Mouse (Mus musculus): ENCODE measurements around the gene Ap2a2. TPM values are rescaled to one million over a fixed set of nuclear protein-coding genes. Genes with fewer than 3 reads are reported as not detected.
"Not testable (repeated sequence)": the region's sequence is repeated elsewhere in the genome, so short reads cannot be mapped to it uniquely, and the experiment has no call there.

Ap2a2 gene
- polyA plus RNA-seq, 1 experiment from 2014 or later: 79.9 TPM

DNA sequence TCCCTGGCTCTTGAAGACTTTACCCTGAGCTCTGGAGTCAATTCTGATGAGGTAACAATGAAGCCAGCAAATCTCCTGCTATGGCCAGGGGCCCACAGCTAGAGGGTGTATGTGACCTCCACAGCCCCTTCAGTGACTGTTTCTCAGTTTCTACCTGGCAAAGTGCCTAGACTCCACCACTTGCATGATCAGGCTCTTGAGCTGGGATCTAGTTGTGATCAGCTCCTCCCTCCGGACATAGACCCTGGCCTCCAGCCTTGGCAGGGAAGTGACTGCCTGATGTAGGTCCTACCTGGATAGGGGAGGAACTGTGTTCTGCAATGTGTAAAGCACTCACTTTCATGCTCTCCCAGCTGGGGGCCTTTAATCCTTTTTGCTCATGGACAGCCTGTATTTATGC is 98.4 kb downstream of the Ap2a2 start:
- Histone ChIP-seq H3K9me3 (no peaks in the 10 kb centered on the region), H3K27ac (0 out of 2 replicates have a peak overlapping the region, but pooled peaks have one; percentile 32), H3K4me3 (no peak overlapping the region), H3K27me3 (ENCODE audit: insufficient read depth, poor library complexity, severe bottlenecking) (no peaks in the 10 kb centered on the region), H3K4me1 (peaks cover 33% of the 10 kb centered on the region), H3K36me3 (no peaks in the 10 kb centered on the region)
- 91% methylated on average over 1 of the region's 1 CpGs for WGBS
- no peak for DNase-seq (ENCODE audit: low spot score)

DNA sequence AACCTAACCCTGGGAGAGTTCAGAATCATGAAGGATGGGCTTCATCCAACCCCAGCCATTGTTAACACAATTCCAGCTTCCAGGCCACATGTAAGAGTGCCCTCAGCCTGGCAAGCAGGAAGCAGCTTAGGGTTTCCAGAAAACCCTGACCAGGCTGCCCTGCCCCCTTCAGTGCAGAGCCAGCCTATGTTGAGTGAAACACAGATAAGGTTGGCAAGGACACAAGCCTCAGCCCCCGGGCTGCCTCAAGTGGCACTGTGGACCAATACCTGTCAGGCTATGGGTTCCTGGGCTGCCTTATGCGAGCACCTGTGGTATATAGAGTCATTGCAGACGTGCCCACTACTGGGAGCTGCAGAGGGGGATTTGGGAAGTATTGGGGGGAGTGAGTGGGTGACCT is 99.5 kb downstream of the Ap2a2 start:
- H3K4me3 ChIP-seq: 0 out of 2 replicates have a peak overlapping the region, but pooled peaks have one; percentile 2
- H3K36me3 ChIP-seq: no peaks in the 10 kb centered on the region
- DNase-seq (ENCODE audit: low spot score): no peak
- H3K9me3 ChIP-seq: no peaks in the 10 kb centered on the region
- peak overlapping the region; percentile 56 for H3K27ac ChIP-seq
- WGBS: 51% methylated on average over 3 of the region's 3 CpGs
- peaks cover 31% of the 10 kb centered on the region for H3K4me1 ChIP-seq
- H3K27me3 ChIP-seq (ENCODE audit: insufficient read depth, poor library complexity, severe bottlenecking): no peaks in the 10 kb centered on the region

DNA sequence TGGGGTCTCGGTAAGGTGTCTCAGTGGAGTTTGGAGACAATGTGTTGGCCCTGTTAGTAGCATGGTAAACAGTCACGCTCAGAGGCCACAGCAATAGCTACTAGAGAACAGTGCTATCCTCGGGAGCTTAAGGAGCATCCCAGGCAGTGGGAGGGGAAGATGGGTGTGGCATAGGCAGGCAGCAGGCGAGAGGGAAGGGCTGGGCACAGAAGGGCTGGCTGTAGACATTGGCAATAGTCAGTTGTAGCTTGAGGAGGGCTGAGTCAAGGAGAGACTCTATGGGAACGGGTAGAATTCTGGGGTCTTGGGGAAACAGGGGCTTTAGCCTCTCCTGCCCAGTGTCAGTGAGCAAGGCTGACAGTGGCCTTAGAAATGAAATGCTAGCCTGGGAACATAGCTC is 100.2 kb downstream of the Ap2a2 start:
- no peaks in the 10 kb centered on the region for H3K27me3 ChIP-seq (ENCODE audit: insufficient read depth, poor library complexity, severe bottlenecking)
- peaks cover 31% of the 10 kb centered on the region for H3K4me1 ChIP-seq
- H3K9me3 ChIP-seq: no peaks in the 10 kb centered on the region
- no peaks in the 10 kb centered on the region for H3K36me3 ChIP-seq
- no peak overlapping the region for H3K4me3 ChIP-seq
- DNase-seq (ENCODE audit: low spot score): no peak
- WGBS: 63% methylated on average over 5 of the region's 5 CpGs
- no peak overlapping the region for H3K27ac ChIP-seq

DNA sequence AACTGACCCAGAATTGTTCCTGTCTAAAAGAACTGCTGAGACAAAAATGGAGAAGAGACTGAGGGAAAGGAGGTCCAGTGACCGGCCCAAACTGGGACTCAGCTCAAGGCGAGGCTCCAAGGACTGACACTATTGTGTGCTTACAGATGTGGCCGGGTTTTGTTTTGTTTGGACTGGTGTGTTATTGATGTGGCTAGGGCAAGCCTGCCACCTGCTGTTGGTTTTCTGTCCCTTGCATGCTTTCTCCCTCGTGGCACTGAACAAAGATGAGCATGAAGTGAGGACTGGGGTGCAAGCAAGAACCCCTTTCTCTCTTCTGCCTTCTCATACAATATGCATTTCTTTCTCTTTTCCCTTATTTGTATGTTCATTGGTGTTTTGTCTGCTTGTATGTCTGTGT is 104.2 kb downstream of the Ap2a2 start:
- H3K4me3 ChIP-seq: no peak overlapping the region
- peak; percentile 82 for DNase-seq (ENCODE audit: low spot score)
- H3K27me3 ChIP-seq (ENCODE audit: insufficient read depth, poor library complexity, severe bottlenecking): no peaks in the 10 kb centered on the region
- no peaks in the 10 kb centered on the region for H3K9me3 ChIP-seq
- no peak overlapping the region for H3K27ac ChIP-seq
- H3K4me1 ChIP-seq: peaks cover 13% of the 10 kb centered on the region
- no peaks in the 10 kb centered on the region for H3K36me3 ChIP-seq
- 23% methylated on average over 4 of the region's 4 CpGs for WGBS

DNA sequence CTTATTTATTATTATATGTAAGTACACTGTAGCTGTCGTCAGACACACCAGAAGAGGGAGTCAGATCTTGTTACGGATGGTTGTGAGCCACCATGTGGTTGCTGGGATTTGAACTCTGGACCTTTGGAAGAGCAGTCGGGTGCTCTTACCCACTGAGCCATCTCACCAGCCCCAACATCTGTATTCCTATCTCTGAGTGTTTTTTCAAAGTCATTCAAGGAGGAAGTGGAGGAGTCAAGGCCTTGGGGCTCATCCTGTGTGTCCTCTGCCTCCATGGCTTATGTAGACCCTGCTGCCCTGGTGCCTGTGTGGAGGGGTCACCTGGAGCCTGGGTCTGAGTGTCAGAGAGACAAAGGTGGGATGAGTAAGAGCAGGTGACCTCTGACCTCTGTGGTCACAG is 107.1 kb downstream of the Ap2a2 start:
- not testable (repeated sequence) for H3K27ac ChIP-seq, H3K36me3 ChIP-seq
- 71% methylated on average over 3 of the region's 3 CpGs for WGBS

DNA sequence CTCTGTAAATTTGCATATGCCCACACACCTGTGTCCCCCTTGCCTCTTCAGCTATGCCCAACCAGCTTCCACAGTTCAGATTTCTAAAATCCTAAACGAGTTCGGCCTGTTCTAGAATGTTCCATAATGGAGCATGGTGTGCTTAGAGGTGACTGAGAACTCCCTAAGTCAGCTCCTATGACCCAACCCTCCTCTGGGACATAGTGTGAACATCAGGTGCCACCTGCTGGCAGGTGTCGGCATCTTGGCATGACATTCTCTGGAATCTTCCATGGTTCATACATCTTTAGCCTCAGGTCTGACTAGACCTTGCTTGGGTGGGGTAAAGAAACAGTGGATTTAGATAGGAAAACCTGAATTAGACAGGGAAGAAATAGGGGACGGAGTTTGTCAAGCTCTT is 109.0 kb downstream of the Ap2a2 start:
- DNase-seq (ENCODE audit: low spot score): no peak
- H3K27me3 ChIP-seq (ENCODE audit: insufficient read depth, poor library complexity, severe bottlenecking): no peaks in the 10 kb centered on the region
- H3K27ac ChIP-seq: no peak overlapping the region
- H3K36me3 ChIP-seq: no peaks in the 10 kb centered on the region
- 83% methylated on average over 4 of the region's 4 CpGs for WGBS
- H3K4me3 ChIP-seq: no peak overlapping the region
- no peaks in the 10 kb centered on the region for H3K9me3 ChIP-seq
- no peaks in the 10 kb centered on the region for H3K4me1 ChIP-seq

More for the DNA sequence above, 107.1 kb downstream of the Ap2a2 start:
- H3K9me3 ChIP-seq; H3K27me3 ChIP-seq (ENCODE audit: insufficient read depth, poor library complexity, severe bottlenecking); H3K4me1 ChIP-seq; DNase-seq (ENCODE audit: low spot score); H3K4me3 ChIP-seq: not testable (repeated sequence)

DNA sequence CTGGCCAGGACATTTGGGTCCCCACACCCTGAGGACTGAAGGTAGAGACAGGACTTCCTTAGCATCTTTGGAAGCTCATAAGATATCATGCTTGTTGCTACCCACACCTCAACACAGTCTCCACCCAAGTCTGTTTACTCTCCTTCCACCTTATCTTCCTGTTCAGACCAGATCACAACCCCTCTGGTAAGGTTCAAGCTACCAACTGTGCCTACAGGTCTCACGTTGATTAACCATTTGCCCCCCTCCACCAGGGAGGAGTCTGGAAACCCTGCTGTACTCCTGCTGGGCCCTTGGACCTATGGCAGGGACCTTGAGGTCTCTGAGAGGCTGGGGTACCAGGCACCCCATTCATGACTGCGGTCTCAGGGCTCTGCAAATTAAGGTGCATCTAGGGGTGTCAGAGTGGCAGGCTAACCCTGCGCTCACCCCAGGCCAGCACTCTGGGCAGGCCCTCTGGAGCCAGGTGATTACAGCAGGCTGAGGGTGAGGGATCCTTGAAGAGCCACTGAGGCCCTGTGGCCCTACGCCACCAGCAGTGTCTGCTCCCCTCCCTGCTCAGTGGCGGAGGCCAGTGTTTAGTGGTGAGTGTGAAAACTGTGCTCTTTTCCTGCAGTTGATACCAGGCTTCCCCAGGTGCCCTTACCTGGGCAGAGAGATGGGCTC is 109.8 kb downstream of the Ap2a2 start:
- WGBS: 67% methylated on average over 5 of the region's 5 CpGs
- H3K27ac ChIP-seq: no peak overlapping the region

DNA sequence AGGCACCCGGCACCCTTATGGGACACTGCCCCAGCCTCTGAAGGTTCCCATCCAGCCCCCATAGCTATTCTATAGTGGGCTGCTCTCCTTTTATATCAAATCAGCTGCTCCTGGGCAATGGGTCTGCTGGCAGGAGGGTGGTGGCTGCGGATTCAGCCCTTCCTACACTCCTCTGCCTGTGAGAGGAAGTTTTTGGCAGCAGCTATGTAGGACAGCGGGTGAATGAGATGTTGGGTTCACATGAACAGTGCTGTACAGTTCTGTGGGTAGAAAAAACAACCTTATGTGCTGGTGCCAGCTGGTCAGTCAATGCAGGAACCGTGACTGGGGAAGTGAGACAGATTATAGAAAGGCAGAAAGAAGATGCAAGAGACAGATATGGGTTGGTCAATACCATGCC is 116.9 kb downstream of the Ap2a2 start:
- no peak overlapping the region for H3K4me3 ChIP-seq
- no peaks in the 10 kb centered on the region for H3K9me3 ChIP-seq
- no peak overlapping the region for H3K27ac ChIP-seq
- H3K27me3 ChIP-seq (ENCODE audit: insufficient read depth, poor library complexity, severe bottlenecking): peaks cover 6% of the 10 kb centered on the region; the same call in 1 of the 2 replicates
- no peaks in the 10 kb centered on the region for H3K36me3 ChIP-seq
- no peak for DNase-seq (ENCODE audit: low spot score)
- 77% methylated on average over 4 of the region's 4 CpGs for WGBS
- no peaks in the 10 kb centered on the region for H3K4me1 ChIP-seq

More for the DNA sequence above, 109.8 kb downstream of the Ap2a2 start:
- no peaks in the 10 kb centered on the region for H3K27me3 ChIP-seq (ENCODE audit: insufficient read depth, poor library complexity, severe bottlenecking)
- DNase-seq (ENCODE audit: low spot score): no peak
- H3K4me1 ChIP-seq: no peaks in the 10 kb centered on the region
- no peaks in the 10 kb centered on the region for H3K36me3 ChIP-seq
- H3K4me3 ChIP-seq: no peak overlapping the region
- no peaks in the 10 kb centered on the region for H3K9me3 ChIP-seq

Small RNA genes within 50 kb of the gene (microRNA-seq; reads per million reads assigned to microRNA genes)
- gene Mir7063: not detected

Other genes with a start within 250 kb of the Ap2a2 start
- 35.6 and 39.4 TPM in 2 replicates for gene Deaf1, start 234.5 kb upstream of the Ap2a2 start, polyA plus RNA-seq (2016; fragmentation: Nextera tagmentation; extraction: Ambion mirVana)
- 39.5 and 41.2 TPM in 2 replicates for gene Tmem80, start 234.4 kb upstream of the Ap2a2 start, polyA plus RNA-seq (2016; fragmentation: Nextera tagmentation; extraction: Ambion mirVana)
- 3.1 and 8.2 TPM in 2 replicates for gene Eps8l2, start 223.3 kb upstream of the Ap2a2 start, polyA plus RNA-seq (2016; fragmentation: Nextera tagmentation; extraction: Ambion mirVana)
- gene Taldo1, start 170.0 kb upstream of the Ap2a2 start, polyA plus RNA-seq (2016; fragmentation: Nextera tagmentation; extraction: Ambion mirVana): 270 and 285 TPM in 2 replicates
- gene Gatd1, start 148.0 kb upstream of the Ap2a2 start, polyA plus RNA-seq (2016; fragmentation: Nextera tagmentation; extraction: Ambion mirVana): 29.5 and 37.4 TPM in 2 replicates
- gene Cend1, start 132.7 kb upstream of the Ap2a2 start, polyA plus RNA-seq (2016; fragmentation: Nextera tagmentation; extraction: Ambion mirVana): 13.7 and 23.5 TPM in 2 replicates
- 22.6 and 30.8 TPM in 2 replicates for gene Slc25a22, start 124.3 kb upstream of the Ap2a2 start, polyA plus RNA-seq (2016; fragmentation: Nextera tagmentation; extraction: Ambion mirVana)
- gene Pidd1, start 118.1 kb upstream of the Ap2a2 start, polyA plus RNA-seq (2016; fragmentation: Nextera tagmentation; extraction: Ambion mirVana): 18.0 and 18.2 TPM in 2 replicates
- gene Rplp2, start 114.8 kb upstream of the Ap2a2 start, polyA plus RNA-seq (2016; fragmentation: Nextera tagmentation; extraction: Ambion mirVana): 882 and 900 TPM in 2 replicates
- 28.3 and 38.9 TPM in 2 replicates for gene Pnpla2, start 107.0 kb upstream of the Ap2a2 start, polyA plus RNA-seq (2016; fragmentation: Nextera tagmentation; extraction: Ambion mirVana)
- 14.0 and 14.6 TPM in 2 replicates for gene Cracr2b, start 101.1 kb upstream of the Ap2a2 start, polyA plus RNA-seq (2016; fragmentation: Nextera tagmentation; extraction: Ambion mirVana)
- gene Cd151, start 94.8 kb upstream of the Ap2a2 start, polyA plus RNA-seq (2016; fragmentation: Nextera tagmentation; extraction: Ambion mirVana): 23.1 and 38.2 TPM in 2 replicates
- gene Polr2l, start 87.0 kb upstream of the Ap2a2 start, polyA plus RNA-seq (2016; fragmentation: Nextera tagmentation; extraction: Ambion mirVana): 73.2 and 74.5 TPM in 2 replicates
- gene Tspan4, start 86.9 kb upstream of the Ap2a2 start, polyA plus RNA-seq (2016; fragmentation: Nextera tagmentation; extraction: Ambion mirVana): 69.0 and 70.8 TPM in 2 replicates
- gene Chid1, start 22.3 kb upstream of the Ap2a2 start, polyA plus RNA-seq (2016; fragmentation: Nextera tagmentation; extraction: Ambion mirVana): 40.5 and 45.3 TPM in 2 replicates
- gene Muc6, start 93.1 kb downstream of the Ap2a2 start, polyA plus RNA-seq (2016; fragmentation: Nextera tagmentation; extraction: Ambion mirVana): 0.09 and 0.13 TPM in 2 replicates
- 0.09 and 0.21 TPM in 2 replicates for gene Muc2, start 128.2 kb downstream of the Ap2a2 start, polyA plus RNA-seq (2016; fragmentation: Nextera tagmentation; extraction: Ambion mirVana)
- gene Muc5ac, start 226.8 kb downstream of the Ap2a2 start, polyA plus RNA-seq (2016; fragmentation: Nextera tagmentation; extraction: Ambion mirVana): not detected in 2 replicates